Comparison of ENCODE assay signal across 8 mouse cellular contexts in the genomic region with DNA sequence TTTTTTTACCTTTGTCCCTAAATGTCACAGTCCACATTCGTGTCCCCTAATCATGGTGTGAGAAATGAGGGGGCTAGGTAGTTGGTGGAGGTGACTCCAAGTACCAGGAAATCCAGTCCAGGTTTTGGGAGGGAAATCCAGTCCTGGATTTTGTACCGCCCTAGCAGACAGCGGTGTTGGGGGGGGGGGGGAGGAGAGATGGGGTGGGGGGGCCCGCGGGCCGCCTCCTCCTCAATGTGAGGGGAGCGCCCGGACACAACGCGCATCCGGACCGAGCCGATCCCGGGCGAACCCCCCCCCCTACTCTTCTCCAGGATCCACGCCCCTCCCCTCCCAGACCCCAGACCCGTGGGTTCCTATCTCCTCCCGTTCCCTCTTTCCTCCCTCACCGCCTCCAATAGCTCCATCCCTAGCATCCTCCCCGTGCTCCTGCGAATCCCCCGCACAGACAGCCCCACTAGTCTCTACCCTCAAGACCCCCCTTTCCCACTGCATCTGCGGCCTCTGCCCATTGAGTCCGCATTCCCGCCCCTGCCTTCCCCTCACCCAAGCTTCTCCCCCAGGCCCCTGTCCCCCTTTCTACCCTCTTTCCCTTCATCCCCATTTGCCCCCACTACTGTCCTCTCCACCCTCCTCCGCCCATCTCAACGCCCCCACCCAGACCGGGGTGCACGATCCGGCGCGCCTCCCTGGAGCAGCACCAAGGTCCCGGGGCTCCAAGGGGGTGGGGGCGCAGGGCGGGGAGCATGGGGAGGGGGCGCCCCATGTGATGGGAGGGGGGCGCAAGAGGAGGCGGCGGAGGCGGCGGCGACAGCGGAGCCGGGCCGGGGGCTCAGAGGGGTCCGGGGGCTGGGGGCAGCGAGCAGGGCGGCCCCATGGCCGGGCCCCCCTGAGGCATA. TPM values are rescaled to one million over a fixed set of nuclear protein-coding genes. Genes with fewer than 3 reads are reported as not detected.
DNase-seq lines count a peak whose midpoint lies in the region; ATAC-seq and TF ChIP-seq lines count a peak whose summit lies in the region.

No protein-coding gene starts in this region.

- H3K9ac ChIP-seq in lung, embryonic 16.5 days (ENCODE audit: low read length), result peak overlapping the region; percentile 41
- H3K9ac ChIP-seq in liver, adult 2 months (ENCODE audit: low read depth, low read length), result peak overlapping the region; percentile 91

- no peak overlapping the region for H3K27ac ChIP-seq in lung, embryonic 16.5 days (ENCODE audit: low read length)
- H3K27ac ChIP-seq in hindbrain, embryonic 10.5 days, result peak overlapping the region; percentile 84
- H3K27ac ChIP-seq in liver, adult 2 months (replicated peaks; ENCODE audit: insufficient read depth, low read depth, low read length), result no peak overlapping the region

- H3K4me2 ChIP-seq in lung, embryonic 16.5 days (ENCODE audit: low read depth, low read length), result peak overlapping the region; percentile 81

- no peak for TF ChIP-seq CTCF in liver, adult 2 months (IDR thresholded peaks at IDR 0.05; ENCODE audit: low read depth, low read length)

- H3K79me2 ChIP-seq in liver, adult 2 months (ENCODE audit: control insufficient read depth, insufficient read depth, low read length), result no peaks in the 10 kb centered on the region; the same call in 1 of the 2 replicates

- no peak for TF ChIP-seq POLR2A in liver, adult 2 months (IDR thresholded peaks at IDR 0.05; ENCODE audit: extremely low read depth, insufficient read depth, low read length)

- H3K4me3 ChIP-seq in lung, embryonic 16.5 days (ENCODE audit: low read length), result peak overlapping the region; percentile 47
- peak overlapping the region; percentile 78 for H3K4me3 ChIP-seq in hindbrain, embryonic 10.5 days
- peak overlapping the region; percentile 89 for H3K4me3 ChIP-seq in liver, adult 2 months (ENCODE audit: insufficient read depth, low read depth, low read length)

- H3K36me3 ChIP-seq in lung, embryonic 16.5 days (ENCODE audit: control insufficient read depth, insufficient read depth, low read length), result no peaks in the 10 kb centered on the region
- H3K36me3 ChIP-seq in hindbrain, embryonic 10.5 days, result no peaks in the 10 kb centered on the region
- H3K36me3 ChIP-seq in liver, adult 2 months (ENCODE audit: control insufficient read depth, insufficient read depth, low read length), result no peaks in the 10 kb centered on the region

- H3K9me3 ChIP-seq in lung, embryonic 16.5 days (ENCODE audit: control insufficient read depth, low read length), result no peaks in the 10 kb centered on the region
- no peaks in the 10 kb centered on the region for H3K9me3 ChIP-seq in hindbrain, embryonic 10.5 days

- 2% methylated on average over 27 of the region's 49 CpGs for WGBS in lung, embryonic 16.5 days
- under 1% methylated on average over 49 of the region's 49 CpGs for WGBS in hindbrain, embryonic 10.5 days
- 4% methylated on average over 46 of the region's 49 CpGs for WGBS in liver, adult 2 months

- DNase-seq in lung, postnatal 25 days (ENCODE audit: low spot score), result no peak
- peak; percentile 77 for DNase-seq in embryo, embryonic 9.5 days (ENCODE audit: extremely low spot score)
- DNase-seq in hindbrain, embryonic 10.5 days (ENCODE audit: low spot score), result peak; percentile 76
- DNase-seq in liver, adult 2 months (ENCODE audit: extremely low read depth, low read depth, low spot score), result peak; percentile 46
- peak; percentile 72 to 88 for DNase-seq in right cerebral cortex, adult 2 months (ENCODE audit: low spot score in 2 of 2)
- DNase-seq in testis, postnatal 14 days (ENCODE audit: low spot score), result no peak

- H3K4me1 ChIP-seq in lung, embryonic 16.5 days (replicated peaks; ENCODE audit: control insufficient read depth, insufficient read depth, low read length), result peaks cover 19% of the 10 kb centered on the region
- peaks cover 66% of the 10 kb centered on the region for H3K4me1 ChIP-seq in hindbrain, embryonic 10.5 days (replicated peaks)
- peaks cover 30% of the 10 kb centered on the region for H3K4me1 ChIP-seq in liver, adult 2 months (ENCODE audit: control insufficient read depth, insufficient read depth, low read length)

- H3K27me3 ChIP-seq in lung, embryonic 16.5 days (ENCODE audit: control insufficient read depth, insufficient read depth, low read depth, low read length), result peaks cover 75% of the 10 kb centered on the region
- H3K27me3 ChIP-seq in hindbrain, embryonic 10.5 days (ENCODE audit: insufficient read depth, poor library complexity, severe bottlenecking), result peaks cover 91% of the 10 kb centered on the region
- H3K27me3 ChIP-seq in liver, adult 2 months (ENCODE audit: control insufficient read depth, insufficient read depth, low read length), result no peaks in the 10 kb centered on the region

- ATAC-seq in lung, embryonic 16.5 days (ENCODE audit: low read depth), result peak; percentile 40; the same call in 1 of the 2 replicates
- ATAC-seq in megakaryocyte progenitor cell, adult 5-6 weeks (replicated peaks; ENCODE audit: poor library complexity), result no peak

RNA-seq across cellular contexts. Expression of a gene that starts 3.8 kb away (rescaled TPM):
- 0.04 and 0.58 TPM in 2 replicates for polyA plus RNA-seq in lung, embryonic 16.5 days (2015; fragmentation: Nextera tagmentation; extraction: Ambion mirVana)
- 0.12 and 0.33 TPM in 2 replicates for polyA plus RNA-seq in hindbrain, embryonic 10.5 days (2016; fragmentation: Nextera tagmentation; extraction: Ambion mirVana)
- 0.28 and 0.81 TPM in 2 replicates for total RNA-seq in liver, adult 2 months (2014; rRNA removed)
- polyA plus RNA-seq in liver, adult 2 months (2012; rRNA removed), result 0.44 and 0.55 TPM in 2 replicates
- 5.3 and 9.7 TPM in 2 replicates for total RNA-seq in megakaryocyte progenitor cell, adult 5-6 weeks (2015)
- total RNA-seq in megakaryocyte progenitor cell, adult 5-6 weeks (2017), result 37.4 and 41.4 TPM in 2 replicates

RNA-seq across cellular contexts. Expression of a gene that starts 8.9 kb away (rescaled TPM):
- polyA plus RNA-seq in lung, embryonic 16.5 days (2015; fragmentation: Nextera tagmentation; extraction: Ambion mirVana), result 165 and 169 TPM in 2 replicates
- 177 and 187 TPM in 2 replicates for polyA plus RNA-seq in hindbrain, embryonic 10.5 days (2016; fragmentation: Nextera tagmentation; extraction: Ambion mirVana)
- total RNA-seq in liver, adult 2 months (2014; rRNA removed), result 269 and 278 TPM in 2 replicates
- 268 and 298 TPM in 2 replicates for polyA plus RNA-seq in liver, adult 2 months (2012; rRNA removed)
- total RNA-seq in megakaryocyte progenitor cell, adult 5-6 weeks (2015), result 93.8 and 97.5 TPM in 2 replicates
- 67.2 and 73.0 TPM in 2 replicates for total RNA-seq in megakaryocyte progenitor cell, adult 5-6 weeks (2017)

RNA-seq across cellular contexts. Expression of a gene that starts 15.6 kb away (rescaled TPM):
- 1,550 and 1,646 TPM in 2 replicates for polyA plus RNA-seq in lung, embryonic 16.5 days (2015; fragmentation: Nextera tagmentation; extraction: Ambion mirVana)
- polyA plus RNA-seq in hindbrain, embryonic 10.5 days (2016; fragmentation: Nextera tagmentation; extraction: Ambion mirVana), result 2,665 and 2,802 TPM in 2 replicates
- total RNA-seq in liver, adult 2 months (2014; rRNA removed), result 37.9 and 41.3 TPM in 2 replicates
- 54.3 and 58.7 TPM in 2 replicates for polyA plus RNA-seq in liver, adult 2 months (2012; rRNA removed)
- 781 and 827 TPM in 2 replicates for total RNA-seq in megakaryocyte progenitor cell, adult 5-6 weeks (2015)
- 536 and 567 TPM in 2 replicates for total RNA-seq in megakaryocyte progenitor cell, adult 5-6 weeks (2017)

RNA-seq across cellular contexts. Expression of a gene that starts 18.9 kb away (rescaled TPM):
- polyA plus RNA-seq in lung, embryonic 16.5 days (2015; fragmentation: Nextera tagmentation; extraction: Ambion mirVana), result 0.46 and 0.53 TPM in 2 replicates
- polyA plus RNA-seq in hindbrain, embryonic 10.5 days (2016; fragmentation: Nextera tagmentation; extraction: Ambion mirVana), result 1.2 and 1.6 TPM in 2 replicates
- total RNA-seq in liver, adult 2 months (2014; rRNA removed), result 0.09 and 0.34 TPM in 2 replicates
- polyA plus RNA-seq in liver, adult 2 months (2012; rRNA removed), result 0.44 and 0.52 TPM in 2 replicates
- total RNA-seq in megakaryocyte progenitor cell, adult 5-6 weeks (2015), result 0.05 and 0.10 TPM in 2 replicates
- total RNA-seq in megakaryocyte progenitor cell, adult 5-6 weeks (2017), result 0.08 TPM in 1 of 2 replicates, not detected in the other

RNA-seq across cellular contexts. Expression of a gene that starts 30.9 kb away (rescaled TPM):
- polyA plus RNA-seq in lung, embryonic 16.5 days (2015; fragmentation: Nextera tagmentation; extraction: Ambion mirVana), result 0.11 and 0.38 TPM in 2 replicates
- 0.06 and 0.34 TPM in 2 replicates for polyA plus RNA-seq in hindbrain, embryonic 10.5 days (2016; fragmentation: Nextera tagmentation; extraction: Ambion mirVana)
- not detected in 2 replicates for total RNA-seq in liver, adult 2 months (2014; rRNA removed)
- 0.05 TPM in 2 replicates for polyA plus RNA-seq in liver, adult 2 months (2012; rRNA removed)
- total RNA-seq in megakaryocyte progenitor cell, adult 5-6 weeks (2015), result 0.10 TPM in 1 of 2 replicates, not detected in the other
- total RNA-seq in megakaryocyte progenitor cell, adult 5-6 weeks (2017), result 0.30 TPM in 1 of 2 replicates, not detected in the other

Comparison
In these comparisons a context has a peak if more than half of its experiments do, and no peak if none do; other contexts are left out.
1. DNase-seq: peak in embryo, embryonic 9.5 days (single experiment), hindbrain, embryonic 10.5 days (single experiment), liver, adult 2 months (single experiment) and right cerebral cortex, adult 2 months (2 of 2); none in lung, postnatal 25 days (single experiment) and testis, postnatal 14 days (single experiment).
2. RNA of a gene that starts 15.6 kb away (polyA plus RNA-seq): 2,665 to 2,802 TPM in hindbrain, embryonic 10.5 days and 1,550 to 1,646 TPM in lung, embryonic 16.5 days; 54.3 to 58.7 TPM in liver, adult 2 months; every median in the first group is over 10 times any median in the second.
3. Peak in every context shown above with its lines, with median percentiles within 50 percentile points of each other: H3K4me3 ChIP-seq.